Mouse (Mus musculus): ENCODE results near the gene Clec2g.

GRCm38 (mm10) chr6:128890948-128891355, 43.2 kb upstream of the Clec2g start, which contains the start of gene BC035044:
- TF ChIP-seq GATA1 (IDR thresholded peaks at IDR 0.05; ENCODE audit: borderline replicate concordance, low read length) (no peak), FLI1 (IDR thresholded peaks at IDR 0.05; ENCODE audit: low read length) (no peak)

Measured in megakaryocyte, embryonic 14.5 days (primary cell).